Mouse (Mus musculus): ENCODE results near the gene Agk.

DNA sequence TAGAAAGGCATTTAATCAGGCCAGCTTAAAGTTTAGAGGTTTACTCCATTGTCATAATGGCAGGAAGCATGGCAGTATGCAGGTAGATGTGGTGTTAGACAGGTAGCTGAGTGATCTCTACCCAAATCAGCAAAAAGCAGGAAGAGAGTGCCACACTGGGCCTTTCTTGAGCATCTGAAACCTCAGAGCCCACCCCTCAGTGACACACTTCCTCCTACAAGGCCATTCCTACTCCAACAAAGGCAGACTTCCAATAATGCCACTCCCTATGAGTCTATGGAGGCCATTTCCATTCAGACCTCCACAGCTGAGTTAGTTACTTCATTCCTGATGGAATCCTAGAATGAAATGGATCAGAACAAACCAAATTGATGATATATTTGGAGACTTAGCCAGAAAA lies 25.9 kb downstream of the Agk start:
- TF ChIP-seq MAX (IDR thresholded peaks at IDR 0.05) = no peak
- TF ChIP-seq MYOG (IDR thresholded peaks at IDR 0.05; ENCODE audit: control insufficient read depth, extremely low read depth, insufficient read length) = no peak
- TF ChIP-seq CTCF (IDR thresholded peaks at IDR 0.05; ENCODE audit: control insufficient read depth, insufficient read depth, insufficient read length) = no peak
- TF ChIP-seq FOSL1 (IDR thresholded peaks at IDR 0.05; ENCODE audit: insufficient read depth, low read length, poor library complexity, severe bottlenecking) = no peak
- TF ChIP-seq MYOD1 (IDR thresholded peaks at IDR 0.05; ENCODE audit: control insufficient read depth, insufficient read length, low read depth) = no peak
